Mouse (Mus musculus) large intestine, adult 2 months (tissue): Measurements from ENCODE around the gene 4930595M18Rik. TPM values are rescaled to one million over a fixed set of nuclear protein-coding genes. Genes with fewer than 3 reads are reported as not detected.

Source experiments
- DNase-seq: peaks from one replicate; pipeline ENCODE4 v3.0.0-alpha.2; 2012; ENCODE audit warnings: low read depth, low spot score
- WGBS: fragments of 180-500 bp; shearing (Covaris S2); methylation state at CpG from one replicate; pipeline ENCODE4 v1.1.7; 2018; 5-methylcytosine and 5-hydroxymethylcytosine counted together
- polyA plus RNA-seq: library from polyadenylated mRNA; depleted of rRNA; stranded (reverse); fragments of >200 nt; gene quantifications from 2 replicates; pipeline ENCODE4 v1.2.3, GENCODE M21; 2012; rRNA removed

4930595M18Rik gene
- polyA plus RNA-seq = not detected in 2 replicates

- DNase-seq = no peak
- WGBS = 83% methylated on average over 6 of the region's 6 CpGs
Observed at GRCm38 (mm10) chrX:81458021-81458420, at the start of gene 4930595M18Rik. 4930595M18Rik (minus strand) TSS chrX:81458121.

- DNase-seq = no peak
Observed at GRCm38 (mm10) chrX:81472500-81472899, 14.6 kb upstream of the 4930595M18Rik start.
